Mouse (Mus musculus) liver, embryonic 14.5 days (tissue): ENCODE measurements around the gene Prdm2. TPM values are rescaled to one million over a fixed set of nuclear protein-coding genes. Genes with fewer than 3 reads are reported as not detected.

ENCODE experiments used
- ATAC-seq: fragments of 200-750 bp; cut with Nextera tagmentation; 2 replicates; pipeline ENCODE4 v1.8.0; 2017; ENCODE audit warnings: moderate number of reproducible peaks, mild to moderate bottlenecking, moderate library complexity; ENCODE audit not compliant: insufficient read depth
- DNase-seq, 3 experiments: peaks; one replicate each; pipeline ENCODE4 v3.0.0-alpha.2; 2012 to 2013; ENCODE audit warnings: low read depth in 3 of 3, low spot score in 3 of 3
- H3K27ac ChIP-seq: fragments of 300-500 bp; sonication (generic); 2 replicates; pipeline ENCODE4 v1.5.1; 2014; ENCODE audit warnings: moderate library complexity, mild to moderate bottlenecking, control low read depth, inconsistent platforms
- H3K27me3 ChIP-seq: fragments of 300-500 bp; sonication (generic); 2 replicates; pipeline ENCODE4 v1.6.1; 2014; ENCODE audit warnings: mild to moderate bottlenecking, low read length, moderate library complexity; ENCODE audit not compliant: control insufficient read depth, insufficient read depth
- H3K36me3 ChIP-seq: fragments of 300-500 bp; sonication (generic); replicated peaks from 2 replicates; pipeline ENCODE4 v1.6.1; 2014; ENCODE audit warnings: low read depth; ENCODE audit not compliant: control insufficient read depth, insufficient read depth
- H3K4me1 ChIP-seq, 2 experiments: fragments of 200-500 bp in 1 of 2; fragments of 300-500 bp in 1 of 2; sonication (generic) in 1 of 2; replicated peaks; 2 replicates each; pipeline ENCODE4 v1.6.1; 2012 to 2014; ENCODE audit warnings: antibody characterized with exemption in 1 of 2, inconsistent platforms in 1 of 2, low read length in 1 of 2; ENCODE audit not compliant: control insufficient read depth in 2 of 2, insufficient read depth in 2 of 2
- H3K4me2 ChIP-seq: fragments of 300-500 bp; sonication (generic); 2 replicates; pipeline ENCODE4 v1.6.1; 2014; ENCODE audit warnings: low read depth, mild to moderate bottlenecking, control low read depth, moderate library complexity
- H3K4me3 ChIP-seq, 2 experiments: fragments of 200-500 bp in 1 of 2; fragments of 300-500 bp in 1 of 2; sonication (generic) in 1 of 2; 2 replicates each; pipeline ENCODE4 v1.5.1; 2012 to 2014; ENCODE audit warnings: low read depth in 2 of 2, low read length in 2 of 2, mild to moderate bottlenecking in 2 of 2, control low read depth in 1 of 2, inconsistent platforms in 1 of 2, moderate library complexity in 1 of 2; ENCODE audit not compliant: insufficient read depth in 1 of 2
- H3K9ac ChIP-seq: fragments of 300-500 bp; sonication (generic); replicated peaks from 2 replicates; pipeline ENCODE4 v1.6.1; 2014; ENCODE audit warnings: mild to moderate bottlenecking, control low read depth, moderate library complexity
- H3K9me3 ChIP-seq: fragments of 300-500 bp; sonication (generic); 2 replicates; pipeline ENCODE4 v1.6.1; 2016; ENCODE audit warnings: low read length, mixed read lengths; ENCODE audit not compliant: control insufficient read depth
- CTCF ChIP-seq: IDR thresholded peaks from 2 replicates; pipeline ENCODE4 v1.5.1; 2016; ENCODE audit warnings: antibody characterized with exemption, low read depth, control low read depth
- EP300 ChIP-seq: IDR thresholded peaks from 2 replicates; pipeline ENCODE4 v1.6.1; 2016; ENCODE audit warnings: antibody characterized with exemption, low read depth
- WGBS: fragments of 180-500 bp; shearing (Covaris S2); extraction: QIAGEN DNeasy Blood & Tissue Kit; methylation state at CpG from one replicate; pipeline ENCODE4 v1.1.7; 2014; ENCODE audit not compliant: insufficient replicate concordance; 5-methylcytosine and 5-hydroxymethylcytosine counted together
- polyA plus RNA-seq, 2 experiments: library from polyadenylated mRNA; depleted of rRNA in 1 of 2; stranded (reverse) in 1 of 2; unstranded in 1 of 2; fragments of >200 nt; fragmentation: Nextera tagmentation in 1 of 2; extraction: Ambion mirVana in 1 of 2; gene quantifications; 2 replicates each; pipeline versions ENCODE4 v1.2.1 to v1.2.3; 2012 to 2014

Gene Prdm2
- polyA plus RNA-seq, 2 experiments: 2.7 to 3.6 TPM

GRCm38 (mm10) chr4:143213175-143213479, 332 bp upstream of the Prdm2 start:
- Histone ChIP-seq H3K9me3 (no peaks in the 10 kb centered on the region), H3K27me3 (no peaks in the 10 kb centered on the region), H3K36me3 (no peaks in the 10 kb centered on the region), H3K4me1 (peaks cover 4 to 17% of the 10 kb centered on the region in 2 experiments; a peak in 3 of 4 replicates), H3K27ac (peak overlapping the region; percentile 24; the same call in 1 of the 2 replicates), H3K9ac (peak overlapping the region; percentile 62), H3K4me2 (peak overlapping the region; percentile 85), H3K4me3 (peak overlapping the region; percentile 62 to 95)
- DNase-seq (no peak), ATAC-seq (no peak; the same call in 1 of the 2 replicates)
- TF ChIP-seq CTCF: no peak
- TF ChIP-seq EP300: no peak
- 94% methylated on average over 3 of the region's 3 CpGs for WGBS

- H3K4me3 ChIP-seq: peak overlapping the region; percentile 62 to 95
- peaks cover 4 to 11% of the 10 kb centered on the region in 2 experiments; a peak in 3 of 4 replicates for H3K4me1 ChIP-seq
- DNase-seq (no peak), ATAC-seq (peak; percentile 71)
- WGBS: 3% methylated on average over 42 of the region's 43 CpGs
- peak overlapping the region; percentile 85 for H3K4me2 ChIP-seq
- H3K9ac ChIP-seq: peak overlapping the region; percentile 62
- no peak overlapping the region for H3K27ac ChIP-seq
- H3K36me3 ChIP-seq: no peaks in the 10 kb centered on the region
- TF ChIP-seq EP300 (no peak), CTCF (no peak)
- no peaks in the 10 kb centered on the region for H3K27me3 ChIP-seq
- no peaks in the 10 kb centered on the region for H3K9me3 ChIP-seq
Measured at GRCm38 (mm10) chr4:143211584-143212340, 1.0 kb downstream of the Prdm2 start.

- peaks cover 4 to 11% of the 10 kb centered on the region in 2 experiments; a peak in 3 of 4 replicates for H3K4me1 ChIP-seq
- H3K36me3 ChIP-seq: no peaks in the 10 kb centered on the region
- H3K9me3 ChIP-seq: no peaks in the 10 kb centered on the region
- DNase-seq (no peak), ATAC-seq (no peak)
- H3K9ac ChIP-seq: no peak overlapping the region
- no peak overlapping the region for H3K27ac ChIP-seq
- no peak overlapping the region for H3K4me3 ChIP-seq
- no peak overlapping the region for H3K4me2 ChIP-seq
- H3K27me3 ChIP-seq: no peaks in the 10 kb centered on the region
- 75% methylated on average over 2 of the region's 2 CpGs for WGBS
- no peak for TF ChIP-seq CTCF
- no peak for TF ChIP-seq EP300
Measured at GRCm38 (mm10) chr4:143209997-143210396, 2.8 kb downstream of the Prdm2 start.

- no peak for ATAC-seq
- peak in 1 of 3 experiments; percentile 36 for DNase-seq
- WGBS: 51% methylated on average over 3 of the region's 3 CpGs
- Histone ChIP-seq H3K9ac (no peak overlapping the region), H3K4me2 (no peak overlapping the region), H3K27ac (no peak overlapping the region), H3K4me1 (peaks cover 0 to 8% of the 10 kb centered on the region in 2 experiments; a peak in 3 of 4 replicates), H3K36me3 (no peaks in the 10 kb centered on the region), H3K9me3 (no peaks in the 10 kb centered on the region), H3K27me3 (no peaks in the 10 kb centered on the region), H3K4me3 (no peak overlapping the region)
- TF ChIP-seq EP300 (no peak), CTCF (no peak)
Measured at GRCm38 (mm10) chr4:143202653-143203052, 10.1 kb downstream of the Prdm2 start.

GRCm38 (mm10) chr4:143198371-143198770, 14.4 kb downstream of the Prdm2 start:
- Histone ChIP-seq H3K27me3 (no peaks in the 10 kb centered on the region), H3K4me3 (no peak overlapping the region), H3K4me1 (peaks cover 0 to 9% of the 10 kb centered on the region in 2 experiments; a peak in 3 of 4 replicates), H3K27ac (no peak overlapping the region), H3K4me2 (no peak overlapping the region), H3K9me3 (no peaks in the 10 kb centered on the region), H3K9ac (no peak overlapping the region), H3K36me3 (no peaks in the 10 kb centered on the region)
- WGBS: 27% methylated on average over 3 of the region's 3 CpGs
- DNase-seq (no peak), ATAC-seq (no peak)
- TF ChIP-seq EP300 (no peak), CTCF (no peak)
